Mouse (Mus musculus) cortical plate, adult 2 months (tissue): ENCODE measurements around the gene Abcg2.

Experiments
- CTCF ChIP-seq: fragments of 200-500 bp; IDR thresholded peaks from 2 replicates; pipeline ENCODE4 v1.5.1; 2011; ENCODE audit warnings: mild to moderate bottlenecking, control low read depth, low read length; ENCODE audit not compliant: insufficient read depth; ENCODE audit errors: extremely low read depth
- POLR2A ChIP-seq: fragments of 200-500 bp; IDR thresholded peaks from 2 replicates; pipeline ENCODE4 v1.6.1; 2011; ENCODE audit warnings: mild to moderate bottlenecking, low read length, control low read depth; ENCODE audit not compliant: insufficient read depth; ENCODE audit errors: extremely low read depth

GRCm38 (mm10) chr6:58694257-58694656, 109.9 kb downstream of the Abcg2 start:
- TF ChIP-seq POLR2A (no peak), CTCF (no peak)
